Mouse (Mus musculus) CH12.LX (cell line): ENCODE results near the gene Shbg. TPM values are rescaled to one million over a fixed set of nuclear protein-coding genes. Genes with fewer than 3 reads are reported as not detected.

Source experiments
- DNase-seq: peaks from one replicate; pipeline ENCODE4 v3.0.0-alpha.2; 2013; ENCODE audit errors: extremely low read depth
- H3K27ac ChIP-seq: 2 replicates; pipeline ENCODE4 v1.5.1; 2012; ENCODE audit warnings: low read depth, mild to moderate bottlenecking, control low read depth, moderate library complexity; ENCODE audit not compliant: insufficient read depth
- H3K27me3 ChIP-seq: replicated peaks from 2 replicates; pipeline ENCODE3; 2012; ENCODE audit warnings: inconsistent platforms
- H3K36me3 ChIP-seq, 2 experiments: replicated peaks in 1 of 2; 2 replicates each; pipeline versions ENCODE3 to v1.6.1; 2012; ENCODE audit warnings: inconsistent platforms in 1 of 2, low read length in 1 of 2, mild to moderate bottlenecking in 1 of 2, mixed read lengths in 1 of 2, moderate library complexity in 1 of 2; ENCODE audit not compliant: control insufficient read depth in 1 of 2, insufficient read depth in 1 of 2
- H3K4me1 ChIP-seq, 2 experiments: 2 replicates each; pipeline ENCODE4 v1.6.1; 2012; ENCODE audit warnings: inconsistent platforms in 1 of 2, moderate library complexity in 1 of 2; ENCODE audit not compliant: insufficient read depth in 2 of 2, control insufficient read depth in 1 of 2
- H3K4me2 ChIP-seq: 2 replicates; pipeline ENCODE4 v1.6.1; 2012; ENCODE audit warnings: low read depth, mild to moderate bottlenecking, control low read depth; ENCODE audit not compliant: poor library complexity, insufficient read depth, severe bottlenecking
- H3K4me3 ChIP-seq, 3 experiments: fragments of 150-350 bp in 1 of 3; sonication (generic) in 1 of 3; replicated peaks in 1 of 3; 2 replicates each; pipeline versions ENCODE3 to v1.5.1; 2011 to 2012; ENCODE audit warnings: low read depth in 2 of 3, low read length in 2 of 3, mild to moderate bottlenecking in 2 of 3, moderate library complexity in 2 of 3, control low read depth in 1 of 3, improper control_type of control experiment in 1 of 3, inconsistent platforms in 1 of 3, mixed read lengths in 1 of 3; ENCODE audit not compliant: poor library complexity in 1 of 3
- H3K79me2 ChIP-seq: replicated peaks from 2 replicates; pipeline ENCODE4 v1.6.1; 2012; ENCODE audit warnings: mild to moderate bottlenecking, moderate library complexity; ENCODE audit not compliant: control insufficient read depth, poor library complexity, insufficient read depth, severe bottlenecking; ENCODE audit errors: extremely low read depth
- H3K9ac ChIP-seq: 2 replicates; pipeline ENCODE4 v1.6.1; 2012; ENCODE audit warnings: low read depth, mild to moderate bottlenecking, control low read depth, moderate library complexity; ENCODE audit not compliant: insufficient read depth
- H3K9me3 ChIP-seq: replicated peaks from 2 replicates; pipeline ENCODE3; 2012; ENCODE audit warnings: low read length, inconsistent platforms, mixed read lengths
- CTCF ChIP-seq, 2 experiments: IDR thresholded peaks in 1 of 2; conservative IDR thresholded peaks in 1 of 2; 2 replicates each; pipeline ENCODE4 v1.5.1; 2011 to 2012; ENCODE audit warnings: low read depth in 2 of 2, low read length in 2 of 2, improper control_type of control experiment in 1 of 2, inconsistent platforms in 1 of 2, mild to moderate bottlenecking in 1 of 2, moderate library complexity in 1 of 2
- E2F4 ChIP-seq: IDR thresholded peaks from 2 replicates; pipeline ENCODE4 v1.6.1; 2011; ENCODE audit warnings: low read depth, low read length, improper control_type of control experiment; ENCODE audit not compliant: insufficient replicate concordance
- ELF1 ChIP-seq: IDR thresholded peaks from 2 replicates; pipeline ENCODE4 v1.6.1; 2014; ENCODE audit warnings: low read depth, mild to moderate bottlenecking, inconsistent platforms, low read length, improper control_type of control experiment
- EP300 ChIP-seq: IDR thresholded peaks from 2 replicates; pipeline ENCODE4 v1.6.1; 2011; ENCODE audit warnings: low read length, improper control_type of control experiment
- ETS1 ChIP-seq: conservative IDR thresholded peaks from 2 replicates; pipeline ENCODE4 v1.6.1; 2012; ENCODE audit warnings: low read depth, mild to moderate bottlenecking, inconsistent platforms, low read length, improper control_type of control experiment, moderate library complexity
- HCFC1 ChIP-seq: IDR thresholded peaks from 2 replicates; pipeline ENCODE4 v1.6.1; 2012; ENCODE audit warnings: low read depth, mild to moderate bottlenecking, inconsistent platforms, low read length, improper control_type of control experiment
- IRF4 ChIP-seq: IDR thresholded peaks from 2 replicates; pipeline ENCODE4 v1.6.1; 2014; ENCODE audit warnings: low read depth, mild to moderate bottlenecking, inconsistent platforms, low read length, improper control_type of control experiment
- JUND ChIP-seq: conservative IDR thresholded peaks from 2 replicates; pipeline ENCODE4 v1.6.1; 2011; ENCODE audit warnings: low read depth, low read length, improper control_type of control experiment
- MAFK ChIP-seq: IDR thresholded peaks from 2 replicates; pipeline ENCODE4 v1.6.1; 2011; ENCODE audit warnings: low read length, improper control_type of control experiment; ENCODE audit not compliant: insufficient replicate concordance
- MXI1 ChIP-seq: IDR thresholded peaks from 2 replicates; pipeline ENCODE4 v1.6.1; 2011; ENCODE audit warnings: mild to moderate bottlenecking, low read depth, low read length, improper control_type of control experiment
- RAD21 ChIP-seq: IDR thresholded peaks from 2 replicates; pipeline ENCODE4 v1.6.1; 2011; ENCODE audit warnings: low read depth, mild to moderate bottlenecking, low read length, improper control_type of control experiment, moderate library complexity
- RCOR1 ChIP-seq: conservative IDR thresholded peaks from 2 replicates; pipeline ENCODE4 v1.6.1; 2012; ENCODE audit warnings: low read depth, mild to moderate bottlenecking, inconsistent platforms, low read length, improper control_type of control experiment
- SMC3 ChIP-seq: IDR thresholded peaks from 2 replicates; pipeline ENCODE4 v1.6.1; 2011; ENCODE audit warnings: low read depth, low read length, improper control_type of control experiment
- ZNF384 ChIP-seq: IDR thresholded peaks from 2 replicates; pipeline ENCODE4 v1.6.1; 2012; ENCODE audit warnings: low read depth, low read length, improper control_type of control experiment, inconsistent platforms
- dilution Hi-C: fragments of 300-500 bp; cut with MboI; formaldehyde crosslinking; loops from 2 replicates; pipeline ENCODE4 v1.14.3; 2020; ENCODE audit warnings: low sequenced_read_pairs; ENCODE audit not compliant: extremely low pct_unique_long_range_greater_than_20kb, extremely low pct_ligation_motif_present
- in situ Hi-C: fragments of 300-500 bp; cut with MboI; formaldehyde crosslinking; loops from 3 replicates; pipeline ENCODE4 v1.14.3; 2019; ENCODE audit warnings: low sequenced_read_pairs, low pct_ligation_motif_present, low pct_unique_long_range_greater_than_20kb, mixed read lengths
- polyA plus RNA-seq: library from polyadenylated mRNA; unstranded; fragments of >175 nt; gene quantifications from 2 replicates; pipeline ENCODE4 v1.2.1, GENCODE M21; 2012; ENCODE audit warnings: low read depth; ENCODE audit not compliant: insufficient read length
- total RNA-seq, 2 experiments: library from RNA; depleted of rRNA; stranded (reverse); fragments of 300-350 nt in 1 of 2; fragments of >200 nt in 1 of 2; gene quantifications; 2 replicates each; pipeline ENCODE4 v1.2.3; 2012 to 2014

The Shbg gene
- total and polyA plus RNA-seq, 3 experiments, result not detected

- Histone ChIP-seq H3K27ac (no peak overlapping the region), H3K9ac (peak overlapping the region; percentile 40; the same call in 1 of the 2 replicates), H3K4me2 (peak overlapping the region; percentile 99), H3K79me2 (no peaks in the 10 kb centered on the region), H3K4me3 (peak overlapping the region in 1 of 3 experiments; percentile 8), H3K9me3 (no peaks in the 10 kb centered on the region), H3K27me3 (peaks cover 90% of the 10 kb centered on the region), H3K36me3 (no peaks in the 10 kb centered on the region), H3K4me1 (peaks cover 0 to 11% of the 10 kb centered on the region in 2 experiments; a peak in 3 of 4 replicates)
- dilution Hi-C loops, result no loop called here
- TF ChIP-seq E2F4 (no peak), HCFC1 (no peak; the same call in 1 of the 2 replicates), ETS1 (no peak), ELF1 (no peak), RCOR1 (no peak), MXI1 (no peak), CTCF (conservative IDR thresholded peaks at IDR 0.05 in 1 of 2, IDR thresholded peaks at IDR 0.05 in 1 of 2; ENCODE audit: low read depth in 2 of 2, low read length in 2 of 2) (peak in 1 of 2 experiments; percentile 87; a peak in 3 of 4 replicates), EP300 (no peak), JUND (no peak), ZNF384 (peak; percentile 94), IRF4 (peak; percentile 49; the same call in 1 of the 2 replicates), SMC3 (peak; percentile 73), RAD21 (peak; percentile 78)
- in situ Hi-C loops, result no loop called here
- DNase-seq, result peak; percentile 42
Measured at GRCm38 (mm10) chr11:69613553-69614256, 4.0 kb downstream of the Shbg start.

- Histone ChIP-seq H3K9ac (no peak overlapping the region), H3K27me3 (peaks cover 80% of the 10 kb centered on the region), H3K79me2 (no peaks in the 10 kb centered on the region), H3K4me2 (no peak overlapping the region), H3K4me3 (no peak overlapping the region), H3K36me3 (no peaks in the 10 kb centered on the region), H3K27ac (no peak overlapping the region), H3K9me3 (no peaks in the 10 kb centered on the region), H3K4me1 (peaks cover 3 to 15% of the 10 kb centered on the region in 2 experiments)
- in situ Hi-C loops, result no loop called here
- dilution Hi-C loops, result no loop called here
- DNase-seq, result no peak
- TF ChIP-seq MAFK (no peak), IRF4 (no peak)
Measured at GRCm38 (mm10) chr11:69610899-69611298, 6.8 kb downstream of the Shbg start.
